Mouse (Mus musculus): ENCODE data around the gene Cpb2.
A peak's percentile ranks its signal among the peaks of the same experiment; 100 is the strongest.

Gene Cpb2

DNA sequence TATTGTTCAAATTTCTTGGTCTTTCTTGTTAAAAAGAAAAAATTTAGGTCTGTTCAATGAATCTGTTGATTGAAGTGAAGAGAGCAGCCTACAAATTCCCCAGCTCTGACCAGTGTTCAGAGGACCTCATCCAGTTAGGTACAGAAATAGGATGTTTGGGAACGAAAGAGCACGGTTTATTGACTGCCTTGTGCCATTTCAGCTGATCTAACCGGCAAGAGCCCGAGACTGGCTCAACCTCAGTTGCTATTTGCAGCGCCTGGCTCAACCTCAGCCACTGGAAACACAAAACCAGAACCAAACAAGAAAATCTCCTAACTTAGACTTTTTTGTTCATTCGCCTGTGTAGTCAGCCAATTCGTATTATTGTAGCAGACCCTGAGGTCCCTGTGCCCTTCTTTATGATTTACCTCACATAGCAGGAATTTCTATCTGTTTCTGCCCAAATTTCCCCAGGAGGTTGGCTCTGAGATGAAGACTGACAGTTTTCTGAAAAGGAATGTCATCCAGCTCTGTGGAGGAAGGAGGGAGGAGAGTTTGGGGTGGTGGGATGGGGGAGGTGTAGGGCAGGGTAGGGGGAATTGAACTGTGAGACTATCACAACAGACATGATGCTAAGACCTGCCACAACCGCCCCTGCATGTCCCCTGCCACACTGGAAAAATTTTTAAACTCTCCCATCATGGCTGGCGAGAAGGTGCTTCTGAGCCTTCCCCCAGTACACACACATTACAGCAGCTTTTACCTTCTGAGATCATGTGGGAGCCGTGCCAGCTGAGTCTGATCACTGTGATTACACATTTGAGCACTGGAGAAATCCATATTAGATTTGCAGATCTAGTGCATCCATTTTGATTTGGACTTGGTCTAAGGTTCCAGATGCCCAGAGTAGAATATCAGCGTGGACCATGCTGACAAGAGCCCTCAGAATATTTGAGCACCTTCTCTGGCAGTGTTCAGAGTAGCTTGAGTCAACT lies 4.2 kb downstream of the Cpb2 start:
- DNase-seq (ENCODE audit: low read depth, low spot score), result no peak

DNA sequence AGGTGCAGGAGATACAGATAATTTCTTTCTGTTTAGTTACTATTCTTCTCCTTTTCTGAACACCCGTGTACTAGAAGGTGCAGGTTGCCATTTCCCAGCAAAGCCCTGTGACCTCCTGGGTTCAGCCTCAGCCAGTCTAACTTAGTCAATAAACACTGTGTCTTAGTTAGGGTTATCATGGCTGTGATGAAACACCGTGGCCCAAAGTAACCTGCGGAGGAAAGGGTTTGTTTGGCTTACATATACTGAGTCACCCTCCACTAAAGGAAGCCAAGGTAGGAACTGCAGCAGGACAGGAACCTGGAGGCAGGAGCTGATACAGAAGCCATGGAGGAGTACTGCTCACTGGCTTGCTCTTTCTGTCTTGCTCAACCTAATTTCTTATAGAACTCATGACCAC lies 8.3 kb downstream of the Cpb2 start:
- no peak for DNase-seq (ENCODE audit: low read depth, low spot score)

DNA sequence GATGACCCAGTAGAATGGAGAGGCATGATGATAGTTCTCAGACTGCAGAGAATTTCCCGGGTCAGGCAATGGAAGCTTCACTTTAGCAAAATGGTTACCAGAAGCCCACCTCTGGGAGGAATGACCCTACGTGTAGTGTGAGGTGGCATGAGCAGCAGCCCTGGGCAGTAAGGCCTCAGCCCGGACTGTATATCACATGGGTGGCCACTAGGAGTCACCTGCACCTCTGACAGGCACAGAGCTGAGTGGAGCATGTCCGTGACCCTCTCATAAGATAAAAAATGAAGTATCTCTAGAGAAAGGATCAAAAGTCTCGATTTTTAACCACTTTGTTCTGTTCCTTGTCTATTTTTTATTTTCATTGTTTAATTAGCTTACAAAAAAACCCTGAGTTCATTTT lies 14.4 kb downstream of the Cpb2 start:
- no peak for DNase-seq (ENCODE audit: low read depth, low spot score)

DNA sequence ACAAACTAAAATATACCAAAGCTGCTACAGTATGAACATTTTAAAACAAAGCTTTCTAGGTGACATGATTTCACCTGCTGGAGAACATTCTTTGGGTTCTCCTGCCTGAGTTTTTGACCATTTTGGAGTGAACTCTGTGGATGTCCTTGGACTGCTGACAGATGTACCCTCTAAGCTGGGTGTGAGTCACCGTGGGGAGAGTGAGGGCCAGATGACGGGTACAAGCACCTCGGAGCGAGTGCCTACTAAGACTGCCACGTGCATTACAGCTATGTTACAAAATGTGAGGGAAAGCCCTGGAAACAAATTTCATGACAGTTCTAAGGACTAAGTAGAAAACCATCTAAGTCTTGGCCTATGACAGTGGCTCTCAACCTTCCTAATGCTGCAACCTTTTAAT lies 27.4 kb downstream of the Cpb2 start:
- DNase-seq (ENCODE audit: low read depth, low spot score), result no peak

DNA sequence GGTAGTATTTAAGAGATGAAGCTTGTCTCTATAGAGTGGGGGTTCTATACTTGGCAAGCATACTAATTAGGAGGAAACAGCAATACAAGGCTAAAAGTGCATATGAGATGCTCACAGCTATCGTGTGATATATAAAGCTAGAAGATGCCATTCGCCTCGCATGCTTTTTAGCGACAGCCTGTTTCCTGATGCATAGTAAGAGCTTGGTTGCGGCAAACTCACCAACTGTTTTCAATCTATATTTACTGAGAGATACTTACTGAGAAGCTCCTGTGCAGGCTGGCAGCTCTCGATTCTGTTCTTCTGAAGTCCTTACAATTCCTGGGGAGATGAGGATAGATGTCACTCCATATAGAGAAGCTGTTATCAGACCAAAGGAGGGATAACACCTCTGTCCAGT lies 37.6 kb downstream of the Cpb2 start:
- no peak for DNase-seq (ENCODE audit: low read depth, low spot score)

DNA sequence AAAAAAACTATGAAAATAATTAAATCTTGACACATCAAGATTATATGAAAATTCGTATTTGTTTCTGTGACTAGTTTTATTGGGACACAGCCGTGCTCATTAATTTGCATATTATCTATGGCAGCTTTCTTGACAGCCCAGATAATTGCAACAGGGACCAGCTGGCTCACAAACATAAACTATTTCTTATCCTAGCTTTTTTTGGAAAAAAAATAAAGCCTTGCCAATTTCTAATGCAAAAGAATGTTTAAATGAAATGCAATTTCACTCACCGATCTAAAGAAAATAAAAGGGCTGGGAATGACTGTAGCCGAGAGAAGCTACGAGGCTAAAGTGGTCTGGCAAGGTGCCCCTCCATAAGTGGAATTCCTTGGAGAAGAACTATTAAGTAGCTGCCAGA lies 38.3 kb downstream of the Cpb2 start:
- DNase-seq (ENCODE audit: low read depth, low spot score), result no peak

DNA sequence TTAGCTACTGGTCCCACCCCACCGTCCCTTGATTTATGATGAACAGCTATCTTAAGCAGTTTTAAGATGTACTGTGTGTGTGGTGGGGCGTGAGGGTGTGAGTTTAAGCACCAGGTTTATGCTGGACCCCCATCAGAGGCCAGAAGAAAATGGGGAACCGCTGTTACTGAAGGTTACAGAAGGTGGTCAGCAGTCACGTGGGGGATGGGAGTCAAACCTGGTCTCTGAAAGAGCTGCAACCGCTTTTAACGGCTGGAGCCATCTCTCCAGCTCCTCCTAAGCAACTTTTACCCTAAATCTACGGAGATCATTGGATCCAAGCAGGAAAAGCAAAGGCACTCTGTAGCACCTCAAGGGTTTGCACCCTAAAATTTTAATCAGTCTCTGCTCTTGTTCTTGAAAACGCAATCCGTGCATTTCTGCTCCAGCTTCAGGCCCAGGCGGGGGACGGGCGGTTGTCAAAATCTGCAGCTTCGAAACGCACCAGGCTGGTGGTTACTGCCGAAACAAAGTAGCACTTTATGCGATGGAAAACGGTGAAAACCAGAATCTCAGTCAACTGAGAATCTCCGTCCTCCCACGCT lies 41.6 kb downstream of the Cpb2 start:
- DNase-seq (ENCODE audit: low read depth, low spot score), result no peak

DNA sequence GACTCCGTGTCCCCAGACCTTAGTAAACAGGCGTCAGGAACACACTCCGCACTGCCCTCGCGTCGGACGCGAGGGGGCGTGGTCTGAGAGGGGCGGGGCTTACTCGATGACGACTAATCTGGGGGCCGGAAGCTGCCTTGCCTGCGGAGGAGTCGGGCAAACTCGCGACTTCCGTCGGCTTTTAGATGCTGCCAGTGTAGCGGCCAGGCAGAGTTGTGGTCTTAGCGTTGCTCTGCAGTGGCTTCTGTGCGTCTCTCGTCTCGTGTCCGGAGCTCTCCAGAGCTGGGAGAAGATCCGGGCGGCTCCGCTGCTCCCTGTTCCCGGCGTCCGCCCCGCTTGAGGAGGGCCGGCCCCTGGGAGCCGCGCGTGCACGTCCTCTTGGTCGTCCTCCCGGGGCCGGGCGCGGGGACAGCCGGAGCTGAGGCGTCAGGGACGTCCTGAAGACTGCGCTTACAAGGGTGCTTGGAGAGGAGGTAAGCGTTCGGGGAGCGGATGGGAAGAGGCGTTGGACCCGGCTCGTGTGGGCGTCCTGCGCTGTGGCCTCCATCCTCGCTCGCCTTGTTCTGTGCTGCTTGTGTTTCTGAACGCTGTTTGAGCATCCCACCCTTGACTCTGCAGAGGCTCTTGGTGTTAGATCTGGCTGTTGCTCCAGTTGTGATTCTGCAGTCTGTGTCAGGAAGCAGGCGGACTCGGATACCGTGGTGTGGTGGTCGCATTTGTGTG lies 42.3 kb downstream of the Cpb2 start, which contains the start of gene Zc3h13:
Gene Zc3h13 (plus strand): TSS at position 181 of the 723 bp plus-strand sequence.
- DNase-seq (ENCODE audit: low read depth, low spot score), result peak; percentile 84

DNA sequence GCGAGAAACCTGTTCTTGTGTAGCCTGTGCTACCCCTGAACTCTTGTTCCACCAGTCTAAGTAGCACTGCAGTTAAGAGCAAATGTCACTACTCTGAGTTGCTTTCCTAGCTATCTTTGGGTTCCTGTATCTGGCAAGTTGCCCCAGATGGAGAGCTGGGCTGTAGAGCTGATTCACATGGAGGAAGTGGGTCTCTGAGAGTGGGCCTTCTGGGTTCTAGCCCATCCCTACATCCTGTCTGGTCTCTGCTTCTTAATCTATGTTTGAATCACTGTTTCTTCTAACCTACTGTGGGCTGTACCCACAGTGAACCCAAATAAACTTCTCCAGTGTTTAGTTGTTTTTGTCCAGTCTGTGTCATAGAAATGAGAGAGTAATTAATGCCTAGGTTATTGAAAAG lies 59.0 kb downstream of the Cpb2 start:
- no peak for DNase-seq (ENCODE audit: low read depth, low spot score)

DNA sequence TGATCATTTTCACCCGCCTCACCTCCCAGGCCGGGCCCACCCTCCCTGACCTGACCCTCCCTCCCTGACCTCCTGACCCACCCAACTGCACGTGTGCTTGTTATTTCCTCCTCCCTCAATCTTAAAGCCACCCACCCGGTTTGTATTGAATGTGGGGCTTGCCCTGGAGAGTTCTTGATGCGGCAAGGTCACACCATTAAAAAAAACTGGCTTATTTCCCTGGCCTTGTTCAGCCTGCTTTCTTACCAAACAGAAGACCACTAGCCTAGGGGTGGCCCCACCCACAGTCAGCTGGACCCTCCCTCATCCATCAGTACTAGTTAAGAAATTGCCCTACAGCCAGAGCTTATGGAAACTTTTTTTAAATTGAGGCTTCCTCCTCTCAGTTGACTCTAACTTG lies 61.7 kb downstream of the Cpb2 start:
- DNase-seq (ENCODE audit: low read depth, low spot score), result no peak

DNA sequence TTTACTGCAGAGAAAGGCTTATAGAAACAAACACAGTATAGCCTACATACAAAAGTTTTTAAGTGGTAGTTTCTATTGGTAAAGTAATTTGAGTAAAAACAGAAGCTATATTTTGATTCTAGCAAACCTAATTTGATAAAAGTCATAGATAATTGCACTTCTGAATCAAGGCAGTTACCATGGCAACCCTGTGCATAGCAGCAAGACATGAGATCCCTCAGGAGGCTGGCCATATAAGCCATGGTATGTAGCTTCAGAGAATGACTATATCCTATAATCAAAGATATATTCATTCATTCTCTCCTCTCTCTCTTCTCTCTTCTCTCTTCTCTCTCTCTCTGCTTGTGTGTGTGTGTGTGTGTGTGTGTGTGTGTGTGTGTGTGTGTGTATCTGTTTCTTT lies 65.8 kb downstream of the Cpb2 start:
- peak; percentile 18 for DNase-seq (ENCODE audit: low read depth, low spot score)

DNA sequence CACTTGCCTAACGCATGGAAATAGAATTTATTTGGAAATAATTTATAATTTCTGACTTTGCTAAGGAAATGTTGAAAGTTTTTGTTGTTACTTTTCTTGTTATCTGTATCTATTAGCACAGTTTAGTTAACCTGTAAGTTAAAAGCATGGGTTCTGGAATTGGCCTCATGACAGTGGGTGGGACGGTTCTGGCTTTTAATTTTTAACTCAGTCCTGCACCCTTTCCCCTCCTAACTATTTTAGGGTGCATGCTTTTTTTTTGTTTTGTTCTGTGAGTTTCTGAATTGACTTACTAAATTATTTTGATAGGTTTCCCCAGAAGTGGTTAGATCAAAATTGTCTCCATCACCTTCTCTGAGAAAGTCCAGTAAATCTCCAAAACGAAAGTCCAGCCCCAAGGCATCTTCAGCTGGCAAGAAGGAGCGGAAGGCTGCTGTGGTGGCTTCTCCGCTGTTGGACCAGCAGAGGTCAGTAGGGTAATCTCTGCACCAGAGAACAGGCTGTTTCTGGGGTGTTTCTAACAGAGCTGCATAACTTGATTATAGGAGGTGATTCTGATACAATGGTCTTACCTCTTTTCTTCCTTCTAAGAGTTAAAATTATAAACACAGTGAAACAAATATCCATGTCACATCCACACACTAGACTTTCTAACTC lies 67.4 kb downstream of the Cpb2 start:
- DNase-seq (ENCODE audit: low read depth, low spot score), result peak; percentile 2

DNA sequence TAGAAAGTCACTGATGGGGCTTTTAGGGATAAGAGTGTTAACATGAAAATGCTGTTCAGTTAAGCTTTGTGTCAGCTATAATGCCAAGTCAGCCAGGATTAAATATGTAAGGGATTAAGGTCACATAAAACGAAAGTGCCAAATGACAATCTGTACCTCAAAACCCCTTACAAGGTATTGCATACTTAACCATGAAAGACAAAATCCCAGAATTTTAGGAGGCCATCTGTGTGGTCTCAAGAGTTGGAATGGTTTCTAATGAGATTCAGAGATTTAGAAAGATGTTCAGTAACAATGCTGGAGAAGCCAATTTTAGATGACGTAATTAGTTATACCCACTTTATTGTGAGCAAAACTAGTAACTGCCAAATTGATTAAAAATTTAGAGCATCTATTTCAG lies 72.4 kb downstream of the Cpb2 start:
- DNase-seq (ENCODE audit: low read depth, low spot score), result peak; percentile 8

DNA sequence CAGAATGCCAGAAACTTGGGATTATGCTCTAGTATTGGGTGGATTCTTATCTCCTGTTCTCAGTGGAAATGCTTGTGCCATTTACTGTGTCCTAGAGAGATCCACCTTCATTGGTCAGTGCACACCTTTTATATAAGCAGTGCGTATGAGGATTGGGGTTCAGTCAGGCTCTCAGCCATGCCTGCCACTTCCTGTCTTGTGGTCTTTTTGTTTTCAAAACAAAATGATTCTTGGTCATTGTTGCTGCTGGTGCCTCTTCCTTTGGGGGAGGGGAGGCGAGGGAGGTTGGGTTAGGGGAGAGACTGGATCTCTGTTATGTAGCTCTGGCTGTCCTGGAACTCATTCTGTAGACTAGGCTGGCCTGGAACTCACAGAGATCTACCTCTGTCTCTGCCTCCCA lies 76.6 kb downstream of the Cpb2 start:
- DNase-seq (ENCODE audit: low read depth, low spot score), result no peak

DNA sequence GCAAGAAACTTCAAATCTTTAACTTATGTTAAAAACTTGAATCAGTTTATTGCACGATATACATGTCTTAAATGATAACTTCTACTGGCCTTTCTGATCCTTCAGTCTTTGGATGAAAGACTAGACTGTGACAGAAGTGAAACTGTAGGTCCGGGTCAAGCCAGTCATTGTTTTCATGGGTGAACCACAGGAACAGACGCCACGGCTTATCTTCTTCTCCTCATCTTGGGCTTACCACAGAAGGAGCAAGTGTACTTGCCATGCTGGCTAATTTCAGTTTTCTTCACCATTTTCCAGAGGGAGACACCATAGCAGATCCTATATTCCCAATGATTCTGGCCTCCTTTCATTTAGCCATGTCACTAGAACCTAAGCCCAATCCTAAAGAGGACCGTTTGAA lies 78.2 kb downstream of the Cpb2 start:
- no peak for DNase-seq (ENCODE audit: low read depth, low spot score)

DNA sequence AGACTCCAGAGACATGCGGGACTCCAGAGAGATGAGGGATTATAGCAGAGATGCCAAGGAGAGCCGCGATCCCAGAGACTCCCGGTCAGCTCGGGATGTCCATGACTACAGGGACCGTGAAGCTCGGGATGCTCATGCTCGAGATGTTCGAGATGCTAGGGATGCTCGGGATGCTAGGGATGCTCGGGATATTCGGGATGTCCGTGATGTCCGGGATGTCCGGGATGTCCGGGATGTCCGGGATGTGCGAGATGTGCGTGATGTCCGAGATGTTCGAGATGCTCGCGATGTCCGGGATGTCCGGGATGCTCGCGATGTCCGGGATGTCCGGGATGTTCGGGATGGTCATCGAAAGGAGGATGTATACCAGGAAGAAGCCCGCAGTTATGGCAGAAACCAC lies 81.3 kb downstream of the Cpb2 start:
- DNase-seq (ENCODE audit: low read depth, low spot score), result no peak

DNA sequence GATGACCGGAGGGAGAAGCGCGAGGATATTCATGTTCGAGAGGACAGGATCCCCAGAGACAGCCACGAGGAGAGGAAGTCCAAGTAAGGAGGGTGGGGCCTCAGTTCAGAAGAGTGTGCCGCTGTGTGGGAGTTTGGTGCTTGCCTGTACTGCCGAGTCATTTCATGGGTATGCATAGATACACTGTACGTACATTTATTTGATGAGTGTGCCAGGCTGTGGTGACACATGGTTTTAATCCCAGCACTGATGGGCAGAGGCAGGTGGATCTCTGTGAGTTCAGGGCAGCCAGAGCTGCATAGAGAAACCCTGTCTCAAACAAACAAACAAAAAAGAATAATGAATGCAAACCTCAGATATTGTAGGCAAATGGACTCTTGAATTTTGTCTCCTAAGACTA lies 86.0 kb downstream of the Cpb2 start:
- no peak for DNase-seq (ENCODE audit: low read depth, low spot score)

DNA sequence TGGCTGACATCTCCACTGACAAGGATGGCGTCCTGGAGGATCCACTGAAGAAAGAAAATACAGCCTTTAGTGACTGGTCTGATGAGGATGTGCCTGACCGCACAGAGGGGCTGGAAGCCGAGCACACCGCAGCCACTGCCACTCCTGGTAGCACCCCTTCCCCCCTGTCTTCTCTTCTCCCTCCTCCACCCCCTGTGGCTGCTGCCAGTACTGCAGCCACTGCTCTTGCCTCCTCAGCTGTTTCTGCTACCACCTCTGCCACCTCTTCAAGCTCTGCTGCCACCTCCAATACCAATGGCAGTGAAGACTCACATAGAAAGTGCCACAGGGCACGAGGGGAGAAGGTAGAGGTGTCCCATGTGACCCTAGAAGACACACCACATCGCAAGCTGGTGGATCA lies 88.5 kb downstream of the Cpb2 start:
- no peak for DNase-seq (ENCODE audit: low read depth, low spot score)

All from brain, embryonic 18.5 days (tissue).